Mouse (Mus musculus) gastrocnemius, postnatal 10 days (tissue): ENCODE measurements around the gene Tmprss11e. TPM values are rescaled to one million over a fixed set of nuclear protein-coding genes. Genes with fewer than 3 reads are reported as not detected.

Source experiments
- total RNA-seq, 2 experiments: library from RNA; stranded (reverse); gene quantifications; 2 replicates each; pipeline ENCODE4 v1.2.3; 2021

Tmprss11e gene
- total RNA-seq, 2 experiments from 2014 or later = not detected

Other genes starting within 250 kb of the Tmprss11e start
- not detected for gene Tmprss11g, start 227.2 kb downstream of the Tmprss11e start, total RNA-seq
- not detected for gene Tmprss11f, start 113.4 kb downstream of the Tmprss11e start, total RNA-seq
- gene Tmprss11b, start 69.5 kb downstream of the Tmprss11e start, total RNA-seq = not detected
- 10 to 100 TPM; 31.1 to 36.2 TPM for gene Ythdc1, start 58.4 kb upstream of the Tmprss11e start, total RNA-seq
- under 1 TPM in 1 of 2 experiments, not detected in 1; 0.11 TPM for gene Ugt2b34, start 161.1 kb upstream of the Tmprss11e start, total RNA-seq
- gene Ugt2b1, start 180.7 kb upstream of the Tmprss11e start, total RNA-seq = not detected